Mouse (Mus musculus) G1E-ER4 (cell line): ENCODE measurements around the gene Klrb1f. TPM values are rescaled to one million over a fixed set of nuclear protein-coding genes. Genes with fewer than 3 reads are reported as not detected.
"Not testable (repeated sequence)": the region's sequence is repeated elsewhere in the genome, so short reads cannot be mapped to it uniquely, and the experiment has no call there.

ENCODE experiments used
- GATA1 ChIP-seq: IDR thresholded peaks from one replicate; pipeline ENCODE4 v1.8.0; 2012; ENCODE audit warnings: low read length, inconsistent platforms
- polyA plus RNA-seq: library from polyadenylated mRNA; stranded (reverse); fragments of >175 nt; gene quantifications from 2 replicates; pipeline ENCODE4 v1.2.3, GENCODE M21; 2012

Gene Klrb1f
- polyA plus RNA-seq, 1 experiment = not detected

DNA sequence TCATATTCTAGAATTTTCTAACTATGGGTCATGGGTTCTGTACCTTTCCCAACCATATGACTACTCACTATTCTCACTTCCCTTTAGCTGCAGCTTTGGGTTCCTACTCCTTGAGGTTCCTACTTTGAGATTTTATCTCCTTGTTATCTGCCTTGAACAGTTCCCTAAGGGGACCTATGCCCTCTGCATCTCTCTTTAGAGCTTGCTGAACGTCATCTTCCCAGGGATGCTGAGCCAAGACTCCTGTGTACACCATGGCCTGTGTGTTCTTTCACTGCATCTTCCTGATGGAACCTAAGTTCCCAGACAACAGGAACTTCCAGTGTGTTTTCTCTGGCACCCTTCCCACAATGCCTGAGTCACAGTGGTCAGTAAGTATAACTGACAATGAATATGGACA, 52.2 kb downstream of the Klrb1f start:
- TF ChIP-seq GATA1 = no peak

DNA sequence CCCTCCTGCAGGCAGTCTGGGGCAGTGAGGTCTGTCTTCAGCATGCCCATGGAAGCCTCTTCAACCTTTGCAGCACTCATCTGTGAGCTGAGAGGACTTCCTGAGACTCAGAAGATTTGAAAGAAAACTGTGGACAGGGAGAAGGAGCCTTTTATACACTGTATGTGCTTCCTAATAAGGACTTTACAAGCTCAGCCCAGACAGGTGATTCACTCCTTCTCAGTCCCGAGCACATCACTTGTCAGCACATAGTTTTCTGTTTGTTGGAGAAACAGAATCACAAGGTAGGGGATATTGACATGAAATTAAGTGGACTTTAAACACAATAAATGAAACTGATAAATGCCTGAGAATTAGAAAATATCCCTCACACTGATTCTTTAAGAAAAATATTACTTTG, 55.1 kb downstream of the Klrb1f start, which contains the start of gene Clec2e:
Clec2e (minus strand) TSS at position 120 of the 400 bp plus-strand sequence.
- TF ChIP-seq GATA1 = not testable (repeated sequence)

DNA sequence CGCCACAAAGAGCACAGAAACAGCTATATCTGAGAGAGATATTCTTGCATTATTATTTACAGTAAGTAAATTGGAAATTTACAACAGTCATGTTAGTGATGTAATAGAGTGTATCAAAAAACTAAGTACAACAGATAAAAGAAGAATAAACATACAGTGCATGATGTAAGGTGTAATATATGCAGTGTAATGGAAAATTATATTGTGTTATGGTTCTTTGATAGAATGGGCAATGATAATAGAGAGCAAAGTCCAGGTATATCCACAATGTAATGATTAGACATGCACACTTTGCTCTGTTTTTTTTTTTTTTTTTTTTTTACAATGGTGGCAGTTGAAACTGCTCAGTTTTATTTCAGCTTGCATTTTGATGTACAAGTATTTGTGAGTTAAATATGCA, 55.9 kb downstream of the Klrb1f start:
- TF ChIP-seq GATA1 = no peak

DNA sequence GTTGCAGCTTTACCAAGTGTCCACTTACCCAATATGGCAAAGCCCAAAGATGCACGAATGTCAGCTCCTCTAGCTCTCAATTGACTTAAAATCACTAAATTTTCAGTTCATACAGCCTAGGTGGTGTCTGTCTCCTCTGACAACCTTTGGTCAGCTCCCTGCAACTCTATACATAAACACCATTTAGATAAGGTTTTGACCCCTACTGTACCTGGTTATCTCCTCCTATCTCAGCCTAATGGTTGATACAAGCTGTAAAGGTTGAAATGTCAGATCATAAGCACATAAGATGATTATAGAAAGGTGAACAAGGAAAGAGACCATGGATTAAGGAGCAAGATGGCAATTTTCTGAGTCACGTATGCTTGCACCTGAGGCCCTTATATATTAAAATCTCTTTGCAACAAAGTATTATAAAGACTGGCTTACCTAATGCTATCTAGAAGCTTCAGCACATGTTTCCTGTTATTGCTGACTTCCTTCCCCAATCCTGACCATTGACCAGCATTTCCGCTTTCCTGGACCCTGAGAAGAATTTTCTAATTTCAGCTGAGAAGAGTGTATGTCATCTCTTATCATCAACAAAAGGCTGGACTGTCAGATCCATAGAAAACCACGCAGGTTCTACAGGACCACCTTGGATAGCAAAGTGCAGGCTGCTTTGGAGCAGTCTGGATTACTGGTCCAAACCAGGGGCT, 57.3 kb downstream of the Klrb1f start:
- TF ChIP-seq GATA1 = no peak

Other genes with a start within 250 kb of the Klrb1f start
- gene Gm44511, start 219.6 kb upstream of the Klrb1f start, polyA plus RNA-seq = not detected in 2 replicates
- not detected in 2 replicates for gene Klrb1b, start 219.6 kb upstream of the Klrb1f start, polyA plus RNA-seq
- gene Clec2i, start 158.3 kb upstream of the Klrb1f start, polyA plus RNA-seq = not detected in 2 replicates
- gene BC035044, start 154.8 kb upstream of the Klrb1f start, polyA plus RNA-seq = not detected in 2 replicates
- not detected in 2 replicates for gene Clec2g, start 111.5 kb upstream of the Klrb1f start, polyA plus RNA-seq
- gene Clec2e, start 55.0 kb downstream of the Klrb1f start, polyA plus RNA-seq = not detected in 2 replicates
- gene Clec2d, start 134.7 kb downstream of the Klrb1f start, polyA plus RNA-seq = not detected in 2 replicates
- gene Cd69, start 229.5 kb downstream of the Klrb1f start, polyA plus RNA-seq = not detected in 2 replicates